Mouse (Mus musculus) heart, embryonic 11.5 days (tissue): ENCODE data around the gene Slc2a13. TPM values are rescaled to one million over a fixed set of nuclear protein-coding genes. Genes with fewer than 3 reads are reported as not detected.

Experiments
- ATAC-seq: fragments of 200-750 bp; cut with Nextera tagmentation; replicated peaks from 2 replicates; pipeline ENCODE4 v1.8.0; 2017; ENCODE audit warnings: moderate library complexity; ENCODE audit not compliant: insufficient number of reproducible peaks, low FRiP score, low TSS enrichment
- H3K27ac ChIP-seq: fragments of 300-500 bp; sonication (generic); 2 replicates; pipeline ENCODE4 v1.5.1; 2014; ENCODE audit warnings: mild to moderate bottlenecking, low read depth, low read length
- H3K27me3 ChIP-seq: fragments of 300-500 bp; sonication (generic); 2 replicates; pipeline ENCODE4 v1.6.1; 2014; ENCODE audit warnings: mild to moderate bottlenecking, low read length, mixed read lengths; ENCODE audit not compliant: control insufficient read depth, insufficient read depth
- H3K36me3 ChIP-seq: fragments of 300-500 bp; sonication (generic); 2 replicates; pipeline ENCODE4 v1.6.1; 2014; ENCODE audit warnings: mild to moderate bottlenecking, low read length, moderate library complexity, mixed read lengths; ENCODE audit not compliant: control insufficient read depth, insufficient read depth
- H3K4me1 ChIP-seq: fragments of 300-500 bp; sonication (generic); 2 replicates; pipeline ENCODE4 v1.6.1; 2014; ENCODE audit warnings: low read length; ENCODE audit not compliant: control insufficient read depth, insufficient read depth
- H3K4me2 ChIP-seq: fragments of 300-500 bp; sonication (generic); 2 replicates; pipeline ENCODE4 v1.6.1; 2014; ENCODE audit warnings: mild to moderate bottlenecking, moderate library complexity
- H3K4me3 ChIP-seq: fragments of 300-500 bp; sonication (generic); 2 replicates; pipeline ENCODE4 v1.5.1; 2014; ENCODE audit warnings: low read depth, low read length
- H3K9ac ChIP-seq: fragments of 300-500 bp; sonication (generic); 2 replicates; pipeline ENCODE4 v1.6.1; 2014; ENCODE audit warnings: mild to moderate bottlenecking, low read depth, low read length, moderate library complexity
- H3K9me3 ChIP-seq: fragments of 300-500 bp; sonication (generic); replicated peaks from 2 replicates; pipeline ENCODE4 v1.6.1; 2016; ENCODE audit warnings: low read length; ENCODE audit not compliant: control insufficient read depth
- WGBS: fragments of 180-500 bp; shearing (Covaris S2); extraction: QIAGEN DNeasy Blood & Tissue Kit; methylation state at CpG from one replicate; pipeline ENCODE4 v1.1.7; 2014; ENCODE audit not compliant: insufficient replicate concordance; 5-methylcytosine and 5-hydroxymethylcytosine counted together
- polyA plus RNA-seq: library from polyadenylated mRNA; unstranded; fragments of >200 nt; fragmentation: Nextera tagmentation; extraction: Ambion mirVana; gene quantifications from 2 replicates; pipeline ENCODE4 v1.2.1, GENCODE M21; 2014

The Slc2a13 gene
- polyA plus RNA-seq, 1 experiment from 2014 or later = 1.9 TPM

- no peaks in the 10 kb centered on the region for H3K36me3 ChIP-seq
- H3K4me3 ChIP-seq = no peak overlapping the region
- no peaks in the 10 kb centered on the region for H3K27me3 ChIP-seq
- H3K4me2 ChIP-seq = no peak overlapping the region
- no peak overlapping the region for H3K9ac ChIP-seq
- no peak overlapping the region for H3K27ac ChIP-seq
- no peak for ATAC-seq
- no peaks in the 10 kb centered on the region for H3K9me3 ChIP-seq
- no peaks in the 10 kb centered on the region for H3K4me1 ChIP-seq
Observed at GRCm38 (mm10) chr15:91538439-91538838, 34.6 kb downstream of the Slc2a13 start.

GRCm38 (mm10) chr15:91526876-91527275, 46.2 kb downstream of the Slc2a13 start:
- 71% methylated on average over 2 of the region's 2 CpGs for WGBS
- no peak for ATAC-seq

GRCm38 (mm10) chr15:91526166-91526565, 46.9 kb downstream of the Slc2a13 start:
- H3K27ac ChIP-seq = no peak overlapping the region
- WGBS = 69% methylated on average over 3 of the region's 3 CpGs
- no peak for ATAC-seq

More at GRCm38 (mm10) chr15:91526876-91527275, 46.2 kb downstream of the Slc2a13 start:
- Histone ChIP-seq H3K9ac (no peak overlapping the region), H3K9me3 (no peaks in the 10 kb centered on the region), H3K4me3 (no peak overlapping the region), H3K27ac (no peak overlapping the region), H3K4me1 (no peaks in the 10 kb centered on the region), H3K27me3 (no peaks in the 10 kb centered on the region), H3K36me3 (no peaks in the 10 kb centered on the region), H3K4me2 (no peak overlapping the region)

GRCm38 (mm10) chr15:91524451-91524850, 48.6 kb downstream of the Slc2a13 start:
- H3K27ac ChIP-seq = no peak overlapping the region
- no peaks in the 10 kb centered on the region for H3K9me3 ChIP-seq
- no peak for ATAC-seq
- WGBS = 74% methylated on average over 10 of the region's 10 CpGs
- H3K4me1 ChIP-seq = no peaks in the 10 kb centered on the region
- H3K9ac ChIP-seq = no peak overlapping the region
- H3K36me3 ChIP-seq = no peaks in the 10 kb centered on the region
- no peak overlapping the region for H3K4me2 ChIP-seq
- H3K4me3 ChIP-seq = no peak overlapping the region
- no peaks in the 10 kb centered on the region for H3K27me3 ChIP-seq

More at GRCm38 (mm10) chr15:91526166-91526565, 46.9 kb downstream of the Slc2a13 start:
- H3K4me3 ChIP-seq = no peak overlapping the region
- no peaks in the 10 kb centered on the region for H3K36me3 ChIP-seq
- no peak overlapping the region for H3K9ac ChIP-seq
- no peaks in the 10 kb centered on the region for H3K27me3 ChIP-seq
- H3K4me1 ChIP-seq = no peaks in the 10 kb centered on the region
- no peaks in the 10 kb centered on the region for H3K9me3 ChIP-seq
- H3K4me2 ChIP-seq = no peak overlapping the region

- Histone ChIP-seq H3K27me3 (no peaks in the 10 kb centered on the region), H3K4me2 (no peak overlapping the region), H3K4me1 (no peaks in the 10 kb centered on the region; the same call in 1 of the 2 replicates), H3K9me3 (no peaks in the 10 kb centered on the region), H3K4me3 (no peak overlapping the region), H3K9ac (no peak overlapping the region), H3K27ac (no peak overlapping the region), H3K36me3 (no peaks in the 10 kb centered on the region)
- no peak for ATAC-seq
- 78% methylated on average over 6 of the region's 6 CpGs for WGBS
Observed at GRCm38 (mm10) chr15:91503291-91503690, 69.8 kb downstream of the Slc2a13 start.

- no peak for ATAC-seq
- Histone ChIP-seq H3K4me2 (no peak overlapping the region), H3K36me3 (no peaks in the 10 kb centered on the region), H3K4me1 (no peaks in the 10 kb centered on the region; the same call in 1 of the 2 replicates), H3K9ac (no peak overlapping the region), H3K9me3 (no peaks in the 10 kb centered on the region), H3K4me3 (no peak overlapping the region), H3K27me3 (no peaks in the 10 kb centered on the region), H3K27ac (no peak overlapping the region)
- WGBS = 66% methylated on average over 1 of the region's 1 CpGs
Observed at GRCm38 (mm10) chr15:91502661-91503060, 70.4 kb downstream of the Slc2a13 start.

- Histone ChIP-seq H3K27ac (no peak overlapping the region), H3K9ac (no peak overlapping the region), H3K27me3 (no peaks in the 10 kb centered on the region), H3K4me1 (no peaks in the 10 kb centered on the region; the same call in 1 of the 2 replicates), H3K4me3 (no peak overlapping the region), H3K4me2 (no peak overlapping the region), H3K9me3 (no peaks in the 10 kb centered on the region), H3K36me3 (no peaks in the 10 kb centered on the region)
- ATAC-seq = no peak
- 65% methylated on average over 9 of the region's 9 CpGs for WGBS
Observed at GRCm38 (mm10) chr15:91502235-91502634, 70.8 kb downstream of the Slc2a13 start.

- no peaks in the 10 kb centered on the region for H3K36me3 ChIP-seq
- no peak overlapping the region for H3K4me2 ChIP-seq
- no peak overlapping the region for H3K4me3 ChIP-seq
- no peaks in the 10 kb centered on the region for H3K9me3 ChIP-seq
- H3K4me1 ChIP-seq = no peaks in the 10 kb centered on the region; the same call in 1 of the 2 replicates
- H3K27me3 ChIP-seq = no peaks in the 10 kb centered on the region
- no peak overlapping the region for H3K27ac ChIP-seq
- H3K9ac ChIP-seq = no peak overlapping the region
- WGBS = 83% methylated on average over 4 of the region's 4 CpGs
- ATAC-seq = no peak
Observed at GRCm38 (mm10) chr15:91495014-91495413, 78.0 kb downstream of the Slc2a13 start.

GRCm38 (mm10) chr15:91479924-91480615, 93.0 kb downstream of the Slc2a13 start:
- H3K9me3 ChIP-seq = no peaks in the 10 kb centered on the region
- H3K4me3 ChIP-seq = no peak overlapping the region
- H3K4me1 ChIP-seq = no peaks in the 10 kb centered on the region
- H3K27me3 ChIP-seq = no peaks in the 10 kb centered on the region
- WGBS = 84% methylated on average over 14 of the region's 14 CpGs
- no peaks in the 10 kb centered on the region for H3K36me3 ChIP-seq
- H3K4me2 ChIP-seq = no peak overlapping the region
- no peak overlapping the region for H3K9ac ChIP-seq
- no peak overlapping the region for H3K27ac ChIP-seq
- ATAC-seq = no peak
